Mouse (Mus musculus): ENCODE measurements around the gene Tex38. TPM values are rescaled to one million over a fixed set of nuclear protein-coding genes. Genes with fewer than 3 reads are reported as not detected.

The Tex38 gene
- polyA plus RNA-seq, 1 experiment, result 0.43 TPM

DNA sequence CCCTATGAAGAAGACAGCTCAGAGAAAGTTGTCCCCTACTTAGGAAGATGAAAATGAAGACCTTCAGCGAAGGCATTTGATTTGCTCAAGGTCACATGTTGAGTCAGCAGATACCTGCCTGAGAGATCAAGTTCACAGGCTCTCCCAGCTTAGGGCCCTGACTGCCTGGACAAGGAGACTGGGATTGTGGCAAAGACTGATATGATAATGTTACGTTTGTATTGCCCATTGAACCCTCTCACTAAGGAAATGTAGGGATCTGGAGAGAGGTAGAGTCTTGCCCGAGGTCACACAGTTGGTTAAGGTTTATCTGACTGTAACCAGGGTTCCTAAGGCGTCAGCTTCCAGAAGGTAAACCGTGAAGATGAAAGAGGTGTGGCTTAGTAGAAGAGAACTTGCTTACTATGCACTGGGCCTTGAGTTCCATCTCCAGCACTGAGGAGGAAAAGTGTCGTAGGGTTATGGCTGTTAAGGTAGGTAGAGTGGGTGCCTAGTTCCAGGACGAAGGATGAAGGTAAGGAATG lies 4.8 kb upstream of the Tex38 start:
- no peak for TF ChIP-seq POLR2A (IDR thresholded peaks at IDR 0.05; ENCODE audit: borderline replicate concordance, insufficient read depth, low read length)
- no peak for TF ChIP-seq CTCF (IDR thresholded peaks at IDR 0.05; ENCODE audit: borderline replicate concordance, insufficient read depth, low read depth, low read length)
- no peak overlapping the region for H3K27ac ChIP-seq (ENCODE audit: insufficient read depth, low read length)
- H3K4me3 ChIP-seq (replicated peaks; ENCODE audit: insufficient read depth, low read depth, low read length), result peak overlapping the region; percentile 49
- H3K27me3 ChIP-seq (ENCODE audit: control insufficient read depth, insufficient read depth, low read length), result no peaks in the 10 kb centered on the region
- 48% methylated on average over 7 of the region's 7 CpGs for WGBS
- no peak for DNase-seq
- H3K4me1 ChIP-seq (ENCODE audit: control insufficient read depth, insufficient read depth, low read length), result peaks cover 3% of the 10 kb centered on the region; the same call in 1 of the 2 replicates

DNA sequence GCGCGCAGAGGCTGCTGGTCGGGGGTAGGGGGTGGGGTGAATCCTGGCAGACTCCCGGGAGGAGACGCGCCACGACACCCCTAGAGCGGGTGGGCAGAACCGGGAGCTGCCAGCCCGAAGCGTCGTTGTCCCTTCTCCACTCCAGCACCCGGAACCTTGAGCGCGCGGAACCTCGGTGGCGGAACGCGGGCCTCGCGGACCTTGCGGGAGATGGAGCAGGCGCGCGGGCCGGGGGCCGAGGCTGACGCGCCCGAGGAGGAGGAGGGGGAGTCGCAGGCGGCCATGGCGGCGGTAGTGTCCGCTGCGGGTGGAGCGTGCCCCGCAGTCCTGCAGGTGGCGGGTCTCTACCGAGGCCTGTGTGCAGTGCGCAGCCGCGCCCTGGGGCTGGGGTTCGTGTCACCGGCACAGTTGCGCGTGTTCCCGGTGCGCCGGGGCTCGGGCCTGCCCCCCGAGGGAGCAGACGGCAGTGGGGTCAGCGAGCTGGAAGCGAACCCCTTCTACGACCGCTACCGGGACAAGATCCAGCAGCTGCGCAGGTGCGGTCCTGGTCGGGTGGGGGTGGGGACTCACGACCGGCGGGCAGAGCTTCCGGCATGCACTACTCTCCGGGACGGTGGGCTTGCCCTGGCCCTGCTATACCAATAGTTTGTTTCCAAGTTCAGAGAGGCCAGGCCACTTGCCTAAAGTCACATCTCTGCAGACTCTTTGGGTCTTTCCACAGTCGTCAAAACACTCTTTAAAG lies 4.1 kb upstream of the Tex38 start, which contains the start of gene Atpaf1:
TSS of gene Atpaf1 (plus strand) at position 44 of the 742 bp plus-strand sequence.
- H3K27ac ChIP-seq (ENCODE audit: insufficient read depth, low read length), result peak within 1 kb of the TSS; percentile 29
- H3K27me3 ChIP-seq (ENCODE audit: control insufficient read depth, insufficient read depth, low read length), result no peaks in the 10 kb centered on the region
- TF ChIP-seq CTCF (IDR thresholded peaks at IDR 0.05; ENCODE audit: borderline replicate concordance, insufficient read depth, low read depth, low read length), result no peak
- peak; percentile 79 for TF ChIP-seq POLR2A (IDR thresholded peaks at IDR 0.05; ENCODE audit: borderline replicate concordance, insufficient read depth, low read length)
- under 1% methylated on average over 68 of the region's 69 CpGs for WGBS
- peak; percentile 81 to 88 for DNase-seq
- peak within 1 kb of the TSS; percentile 49 for H3K4me3 ChIP-seq (replicated peaks; ENCODE audit: insufficient read depth, low read depth, low read length)
- peaks cover 3% of the 10 kb centered on the region; the same call in 1 of the 2 replicates for H3K4me1 ChIP-seq (ENCODE audit: control insufficient read depth, insufficient read depth, low read length)

DNA sequence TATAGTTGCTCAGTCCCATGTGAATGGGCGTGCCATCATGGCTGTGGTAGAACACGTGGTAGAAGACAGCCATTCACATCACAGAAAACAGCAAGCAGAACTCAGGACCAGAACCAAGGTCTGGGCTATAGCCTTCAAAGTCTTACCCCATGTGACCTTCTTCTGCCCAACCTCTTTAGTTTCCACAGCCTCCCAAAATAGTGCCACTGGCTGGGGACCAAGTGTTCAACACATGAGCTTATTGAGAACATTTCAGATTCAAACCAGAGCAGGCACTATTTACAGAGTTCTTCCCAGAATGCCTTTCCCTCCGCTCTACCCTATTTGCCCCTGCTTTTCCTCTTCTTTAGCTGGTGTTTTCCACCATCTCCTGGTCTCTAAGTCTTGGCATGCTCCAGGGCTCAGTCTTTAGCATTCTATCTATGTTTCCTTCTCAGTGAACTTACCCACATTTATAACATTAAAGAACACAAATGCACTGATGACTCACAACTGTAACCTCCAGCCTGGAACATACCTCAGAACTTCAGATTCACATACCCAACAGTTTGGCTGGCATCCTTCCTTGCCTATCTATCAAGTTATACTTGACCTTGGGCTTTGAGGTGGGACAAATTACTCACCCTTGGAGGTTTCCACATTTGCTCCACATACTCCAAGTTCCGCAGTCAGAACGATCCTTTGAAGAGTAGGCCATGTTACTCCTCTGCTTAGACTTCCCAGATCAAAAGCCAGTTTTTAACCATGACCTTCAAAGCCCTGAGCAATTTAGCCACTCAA lies 1.4 kb upstream of the Tex38 start:
- no peak for DNase-seq

DNA sequence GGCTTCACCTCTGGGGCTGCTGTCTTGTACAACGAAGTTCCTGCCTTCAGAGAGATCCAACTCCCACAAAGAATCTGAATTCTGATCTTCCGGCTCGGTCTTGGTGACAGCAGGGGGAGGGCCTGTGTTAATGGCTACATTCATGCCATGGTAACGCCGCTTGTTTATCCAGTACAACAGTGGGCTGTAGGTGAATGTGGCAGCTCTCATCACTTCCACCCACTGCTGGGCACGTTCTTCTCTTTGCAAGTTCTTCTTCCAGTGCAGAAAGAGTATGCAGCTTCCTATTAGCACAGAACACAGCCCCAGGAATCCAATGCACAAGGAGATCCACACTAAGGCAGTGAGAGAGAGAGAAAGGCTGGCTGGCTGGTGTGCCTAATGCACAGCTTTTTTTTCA lies 549 bp downstream of the Tex38 start:
- Histone ChIP-seq H3K4me1 (ENCODE audit: control insufficient read depth, insufficient read depth, low read length) (peaks cover 3% of the 10 kb centered on the region; the same call in 1 of the 2 replicates), H3K27me3 (ENCODE audit: control insufficient read depth, insufficient read depth, low read length) (no peaks in the 10 kb centered on the region), H3K4me3 (replicated peaks; ENCODE audit: insufficient read depth, low read depth, low read length) (no peak overlapping the region), H3K27ac (ENCODE audit: insufficient read depth, low read length) (no peak overlapping the region)
- TF ChIP-seq POLR2A (IDR thresholded peaks at IDR 0.05; ENCODE audit: borderline replicate concordance, insufficient read depth, low read length), result no peak
- no peak for TF ChIP-seq CTCF (IDR thresholded peaks at IDR 0.05; ENCODE audit: borderline replicate concordance, insufficient read depth, low read depth, low read length)
- DNase-seq, result no peak
- 17% methylated on average over 6 of the region's 6 CpGs for WGBS

More for the DNA sequence above, 1.4 kb upstream of the Tex38 start:
- Histone ChIP-seq H3K4me3 (replicated peaks; ENCODE audit: insufficient read depth, low read depth, low read length) (no peak overlapping the region), H3K27me3 (ENCODE audit: control insufficient read depth, insufficient read depth, low read length) (no peaks in the 10 kb centered on the region), H3K27ac (ENCODE audit: insufficient read depth, low read length) (no peak overlapping the region), H3K4me1 (ENCODE audit: control insufficient read depth, insufficient read depth, low read length) (peaks cover 3% of the 10 kb centered on the region; the same call in 1 of the 2 replicates)
- TF ChIP-seq POLR2A (IDR thresholded peaks at IDR 0.05; ENCODE audit: borderline replicate concordance, insufficient read depth, low read length) (no peak), CTCF (IDR thresholded peaks at IDR 0.05; ENCODE audit: borderline replicate concordance, insufficient read depth, low read depth, low read length) (no peak)
- 86% methylated on average over 5 of the region's 5 CpGs for WGBS

DNA sequence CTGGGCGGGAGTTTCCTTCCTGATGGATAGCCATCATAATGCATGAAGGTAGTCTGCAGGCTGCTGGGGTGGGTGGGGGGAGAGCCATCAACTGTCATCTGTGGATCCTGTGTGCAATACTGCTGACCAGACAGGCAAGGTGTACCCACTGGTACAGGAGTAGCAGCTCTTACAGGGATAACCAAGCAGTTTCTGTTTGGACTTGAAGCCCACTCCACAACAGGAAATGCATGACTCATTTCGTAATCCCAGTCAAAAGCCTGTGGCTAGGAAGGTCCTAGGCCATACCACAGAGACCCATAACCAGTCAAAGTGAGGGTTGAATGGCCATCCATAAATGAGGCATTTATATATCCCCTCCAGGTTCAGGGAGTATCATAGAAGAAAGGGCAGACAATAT lies 3.2 kb downstream of the Tex38 start:
- H3K27me3 ChIP-seq (ENCODE audit: control insufficient read depth, insufficient read depth, low read length), result no peaks in the 10 kb centered on the region
- WGBS, result 96% methylated on average over 2 of the region's 2 CpGs
- DNase-seq, result no peak
- H3K4me1 ChIP-seq (ENCODE audit: control insufficient read depth, insufficient read depth, low read length), result no peaks in the 10 kb centered on the region
- no peak overlapping the region for H3K27ac ChIP-seq (ENCODE audit: insufficient read depth, low read length)
- TF ChIP-seq CTCF (IDR thresholded peaks at IDR 0.05; ENCODE audit: borderline replicate concordance, insufficient read depth, low read depth, low read length), result no peak
- TF ChIP-seq POLR2A (IDR thresholded peaks at IDR 0.05; ENCODE audit: borderline replicate concordance, insufficient read depth, low read length), result no peak
- no peak overlapping the region for H3K4me3 ChIP-seq (replicated peaks; ENCODE audit: insufficient read depth, low read depth, low read length)

DNA sequence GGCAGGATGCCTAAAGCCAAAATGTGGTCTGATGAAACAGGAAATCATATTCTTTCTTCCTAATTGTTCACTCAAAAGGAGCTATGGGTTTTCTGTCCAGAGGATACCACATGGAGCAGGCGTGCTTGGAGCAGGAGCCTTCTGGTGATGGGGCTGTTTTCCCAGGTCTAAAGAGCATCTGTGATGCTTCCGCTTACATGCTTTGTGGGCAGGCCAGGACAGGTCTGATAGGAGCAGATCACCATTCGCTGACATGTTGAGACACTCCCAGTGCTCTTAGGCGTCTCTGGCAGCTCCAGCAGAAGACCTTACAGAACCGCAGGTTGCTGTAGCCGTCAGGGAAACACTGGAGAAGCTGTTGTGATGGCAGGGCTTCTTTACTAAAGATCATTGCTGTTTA lies 5.8 kb downstream of the Tex38 start:
- H3K27me3 ChIP-seq (ENCODE audit: control insufficient read depth, insufficient read depth, low read length), result no peaks in the 10 kb centered on the region
- DNase-seq, result no peak
- 76% methylated on average over 6 of the region's 6 CpGs for WGBS
- no peak overlapping the region for H3K4me3 ChIP-seq (replicated peaks; ENCODE audit: insufficient read depth, low read depth, low read length)
- TF ChIP-seq CTCF (IDR thresholded peaks at IDR 0.05; ENCODE audit: borderline replicate concordance, insufficient read depth, low read depth, low read length), result no peak
- TF ChIP-seq POLR2A (IDR thresholded peaks at IDR 0.05; ENCODE audit: borderline replicate concordance, insufficient read depth, low read length), result no peak
- no peaks in the 10 kb centered on the region for H3K4me1 ChIP-seq (ENCODE audit: control insufficient read depth, insufficient read depth, low read length)
- no peak overlapping the region for H3K27ac ChIP-seq (ENCODE audit: insufficient read depth, low read length)

DNA sequence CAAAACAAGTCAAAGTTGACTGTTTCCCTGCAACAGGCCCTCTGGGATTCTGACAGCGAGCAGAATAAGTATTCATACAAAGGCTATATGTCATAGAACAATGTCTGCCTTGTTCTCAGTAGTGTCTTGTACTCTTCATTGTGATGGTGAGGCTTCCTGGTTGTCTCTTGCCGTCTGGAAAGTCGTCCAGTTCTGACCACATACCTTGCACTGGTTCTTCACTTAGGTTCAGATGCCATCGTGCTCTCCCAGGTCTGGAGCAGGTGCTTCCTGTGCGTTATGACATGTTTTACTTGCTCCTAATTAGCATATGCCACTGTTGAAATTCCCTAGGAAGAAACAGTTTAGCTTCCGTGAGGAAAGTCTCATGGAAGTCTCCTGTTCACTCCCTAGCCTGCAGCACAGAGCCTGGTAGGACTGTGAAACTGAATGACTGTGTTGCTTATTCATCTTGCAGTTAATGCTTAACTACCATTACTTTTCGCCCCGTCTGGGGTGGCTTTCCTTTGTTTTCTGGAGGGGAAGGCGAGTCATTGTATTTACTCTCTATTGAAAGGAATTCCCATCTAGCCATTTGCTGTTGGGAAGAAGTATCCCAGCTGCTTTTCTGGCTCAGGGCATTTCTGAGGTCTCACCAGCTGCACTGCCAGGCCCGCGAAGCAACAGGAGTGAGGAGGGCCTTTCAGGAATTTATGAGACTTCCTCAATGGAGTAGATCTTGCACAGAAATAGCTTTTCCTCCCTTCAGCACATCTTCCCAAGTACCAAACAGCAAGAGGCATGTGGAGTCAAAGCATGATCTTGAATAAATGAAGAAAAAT lies 13.0 kb downstream of the Tex38 start:
- no peak for DNase-seq
- TF ChIP-seq POLR2A (IDR thresholded peaks at IDR 0.05; ENCODE audit: borderline replicate concordance, insufficient read depth, low read length) (no peak), CTCF (IDR thresholded peaks at IDR 0.05; ENCODE audit: borderline replicate concordance, insufficient read depth, low read depth, low read length) (no peak)
- Histone ChIP-seq H3K4me3 (replicated peaks; ENCODE audit: insufficient read depth, low read depth, low read length) (no peak overlapping the region), H3K27ac (ENCODE audit: insufficient read depth, low read length) (no peak overlapping the region), H3K27me3 (ENCODE audit: control insufficient read depth, insufficient read depth, low read length) (no peaks in the 10 kb centered on the region), H3K4me1 (ENCODE audit: control insufficient read depth, insufficient read depth, low read length) (no peaks in the 10 kb centered on the region)
- WGBS, result 62% methylated on average over 11 of the region's 11 CpGs

Measured in cerebellum, adult 2 months (tissue).